Mouse (Mus musculus) stomach, embryonic 15.5 days (tissue): ENCODE data around the gene D330020A13Rik. TPM values are rescaled to one million over a fixed set of nuclear protein-coding genes. Genes with fewer than 3 reads are reported as not detected.

ENCODE experiments used
- ATAC-seq: fragments of 200-750 bp; cut with Nextera tagmentation; 2 replicates; pipeline ENCODE4 v1.8.0; 2017; ENCODE audit warnings: low read depth, moderate number of reproducible peaks, moderate TSS enrichment; ENCODE audit not compliant: insufficient read depth, low FRiP score
- H3K27ac ChIP-seq: fragments of 300-500 bp; sonication (generic); 2 replicates; pipeline ENCODE4 v1.5.1; 2015; ENCODE audit warnings: mild to moderate bottlenecking, inconsistent platforms
- H3K27me3 ChIP-seq: fragments of 300-500 bp; sonication (generic); replicated peaks from 2 replicates; pipeline ENCODE4 v1.6.1; 2015; ENCODE audit warnings: inconsistent platforms
- H3K36me3 ChIP-seq: fragments of 300-500 bp; sonication (generic); 2 replicates; pipeline ENCODE4 v1.6.1; 2015; ENCODE audit warnings: inconsistent platforms
- H3K4me1 ChIP-seq: fragments of 300-500 bp; sonication (generic); 2 replicates; pipeline ENCODE4 v1.6.1; 2015; ENCODE audit warnings: inconsistent platforms
- H3K4me2 ChIP-seq: fragments of 300-500 bp; sonication (generic); 2 replicates; pipeline ENCODE4 v1.6.1; 2015; ENCODE audit warnings: mild to moderate bottlenecking, inconsistent platforms
- H3K4me3 ChIP-seq: fragments of 300-500 bp; sonication (generic); replicated peaks from 2 replicates; pipeline ENCODE4 v1.5.1; 2015; ENCODE audit warnings: inconsistent platforms
- H3K9ac ChIP-seq: fragments of 300-500 bp; sonication (generic); 2 replicates; pipeline ENCODE4 v1.6.1; 2015; ENCODE audit warnings: inconsistent platforms
- H3K9me3 ChIP-seq: fragments of 300-500 bp; sonication (generic); 2 replicates; pipeline ENCODE4 v1.6.1; 2016; ENCODE audit warnings: inconsistent platforms
- WGBS: fragments of 180-500 bp; shearing (Covaris S2); methylation state at CpG from one replicate; pipeline ENCODE4 v1.1.7; 2015; 5-methylcytosine and 5-hydroxymethylcytosine counted together
- polyA plus RNA-seq: library from polyadenylated mRNA; unstranded; fragments of >200 nt; fragmentation: Nextera tagmentation; extraction: Ambion mirVana; gene quantifications from 2 replicates; pipeline ENCODE4 v1.2.1, GENCODE M21; 2015

The D330020A13Rik gene
- 0.21 and 0.40 TPM in 2 replicates for polyA plus RNA-seq

DNA sequence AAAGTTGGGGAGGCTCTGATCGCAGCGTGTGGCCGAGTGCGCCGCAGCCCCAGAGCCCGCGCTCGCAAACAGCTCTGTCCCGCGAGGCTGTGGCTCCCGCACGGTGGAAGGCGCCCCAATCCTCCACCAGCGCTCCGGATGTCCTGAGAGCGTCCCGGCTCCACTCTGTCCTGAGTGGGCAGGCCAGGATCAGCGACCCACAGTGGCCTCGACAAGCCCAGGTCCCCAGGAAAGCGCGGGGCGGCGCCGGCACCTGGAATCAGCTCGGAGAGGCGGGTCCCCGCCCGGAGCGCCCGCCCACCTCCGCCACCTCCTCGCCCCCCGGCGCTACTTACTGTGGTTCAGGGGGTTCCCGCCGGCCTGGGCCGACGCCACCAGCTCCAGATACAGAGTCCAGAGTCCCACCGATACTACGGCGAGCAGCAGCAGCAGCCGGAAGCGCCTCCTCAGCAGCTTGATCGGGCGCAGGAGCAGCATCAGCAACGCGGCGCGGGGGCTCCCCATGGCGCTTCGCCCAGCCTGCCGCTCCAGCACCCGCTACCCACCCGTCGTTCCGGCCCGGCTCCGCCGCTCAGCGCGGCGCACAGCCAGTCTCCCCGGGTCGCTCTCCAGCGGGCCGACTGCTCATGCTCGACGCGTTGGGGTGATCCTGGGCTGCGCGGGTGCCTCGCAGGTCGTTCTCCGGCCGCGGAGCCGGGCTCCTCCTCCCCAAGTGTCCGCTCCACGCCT lies at the start of gene D330020A13Rik, which contains the start of gene B4galnt3:
D330020A13Rik (plus strand) TSS at position 309 of the 729 bp plus-strand sequence.
B4galnt3 (minus strand) TSS at position 504 of the 729 bp plus-strand sequence.
- Histone ChIP-seq H3K9ac (peak within 1 kb of the TSS; percentile 39), H3K27ac (no peak within 1 kb of the TSS; the same call in 1 of the 2 replicates), H3K9me3 (no peaks in the 10 kb centered on the region), H3K4me2 (peak within 1 kb of the TSS; percentile 99), H3K27me3 (0 out of 2 replicates have a peak, but pooled peaks cover 5% of the 10 kb centered on the region), H3K4me1 (peaks cover 3% of the 10 kb centered on the region; the same call in 1 of the 2 replicates), H3K36me3 (no peaks in the 10 kb centered on the region), H3K4me3 (peak within 1 kb of the TSS; percentile 66)
- ATAC-seq: peak; percentile 73
- 1% methylated on average over 76 of the region's 79 CpGs for WGBS

DNA sequence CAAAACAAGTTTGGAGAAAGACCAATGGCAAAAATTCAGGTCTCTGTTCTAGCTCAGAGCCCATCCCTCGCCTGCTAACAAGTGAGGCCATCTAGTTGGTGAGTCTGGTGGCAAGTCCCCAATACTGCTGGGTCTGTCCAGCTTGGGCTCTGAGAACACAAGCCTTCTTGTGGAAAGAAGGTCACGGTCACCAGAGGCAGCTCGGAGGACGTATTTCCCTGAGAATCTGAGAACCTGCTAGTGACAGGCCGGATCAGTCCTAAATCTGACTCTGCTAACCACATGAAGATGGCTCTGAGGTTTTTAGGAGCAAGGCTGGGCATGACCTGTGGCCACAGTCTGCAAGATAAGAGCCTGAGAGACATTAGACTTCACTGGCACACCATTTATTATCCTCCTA lies 47.5 kb upstream of the D330020A13Rik start:
- WGBS: 77% methylated on average over 5 of the region's 5 CpGs
- no peak overlapping the region for H3K4me3 ChIP-seq
- H3K27ac ChIP-seq: no peak overlapping the region
- ATAC-seq: no peak
- H3K4me1 ChIP-seq: no peaks in the 10 kb centered on the region
- no peaks in the 10 kb centered on the region for H3K36me3 ChIP-seq
- no peak overlapping the region for H3K4me2 ChIP-seq
- H3K9ac ChIP-seq: no peak overlapping the region
- no peaks in the 10 kb centered on the region for H3K27me3 ChIP-seq
- no peaks in the 10 kb centered on the region for H3K9me3 ChIP-seq

DNA sequence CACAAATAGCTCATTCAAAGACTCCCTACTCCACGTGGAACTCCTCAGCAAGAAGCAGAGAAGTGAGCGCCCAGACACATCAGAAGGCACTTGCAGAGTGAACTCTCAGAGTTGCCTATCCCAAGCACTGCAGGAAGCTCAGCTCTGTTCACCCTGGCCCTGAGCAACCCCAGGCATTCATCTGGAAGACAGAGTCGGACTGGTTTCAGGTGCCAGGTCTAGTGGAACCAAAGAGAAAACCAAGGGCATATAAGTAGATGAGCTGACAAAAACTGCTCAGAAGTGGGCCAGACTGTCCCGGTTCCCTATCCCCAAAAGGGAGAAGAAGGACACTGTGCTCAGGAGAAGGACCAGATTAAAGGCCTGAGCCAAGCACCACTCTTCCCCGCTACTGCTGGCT lies 44.3 kb upstream of the D330020A13Rik start:
- no peaks in the 10 kb centered on the region for H3K27me3 ChIP-seq
- no peak for ATAC-seq
- no peak overlapping the region for H3K9ac ChIP-seq
- no peaks in the 10 kb centered on the region for H3K4me1 ChIP-seq
- H3K27ac ChIP-seq: no peak overlapping the region
- H3K36me3 ChIP-seq: no peaks in the 10 kb centered on the region
- no peaks in the 10 kb centered on the region for H3K9me3 ChIP-seq
- WGBS: 74% methylated on average over 5 of the region's 5 CpGs
- no peak overlapping the region for H3K4me3 ChIP-seq
- H3K4me2 ChIP-seq: no peak overlapping the region

DNA sequence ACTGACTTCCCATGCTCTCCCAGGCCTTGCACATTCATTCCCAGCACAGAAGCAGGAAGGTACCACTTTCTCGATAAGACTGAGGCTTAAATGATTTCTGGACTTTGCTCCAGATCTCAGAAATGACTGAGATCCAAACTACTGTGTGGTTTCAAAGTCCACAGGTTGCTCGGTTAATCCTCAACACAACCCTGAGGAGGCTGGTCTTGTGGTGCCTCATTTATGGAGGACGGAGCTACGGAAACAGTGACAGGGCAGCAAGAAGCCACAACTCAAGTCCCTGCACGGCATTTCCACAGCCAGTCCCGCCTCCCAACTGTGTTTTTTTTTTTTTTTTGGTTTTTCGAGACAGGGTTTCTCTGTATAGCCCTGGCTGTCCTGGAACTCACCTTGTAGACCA lies 43.2 kb upstream of the D330020A13Rik start:
- Histone ChIP-seq H3K27ac (no peak overlapping the region), H3K36me3 (no peaks in the 10 kb centered on the region), H3K4me2 (no peak overlapping the region), H3K4me3 (no peak overlapping the region), H3K9me3 (no peaks in the 10 kb centered on the region), H3K9ac (no peak overlapping the region), H3K27me3 (no peaks in the 10 kb centered on the region), H3K4me1 (peaks cover 2% of the 10 kb centered on the region; the same call in 1 of the 2 replicates)
- ATAC-seq: peak; percentile 43; the same call in 1 of the 2 replicates
- 66% methylated on average over 7 of the region's 7 CpGs for WGBS

DNA sequence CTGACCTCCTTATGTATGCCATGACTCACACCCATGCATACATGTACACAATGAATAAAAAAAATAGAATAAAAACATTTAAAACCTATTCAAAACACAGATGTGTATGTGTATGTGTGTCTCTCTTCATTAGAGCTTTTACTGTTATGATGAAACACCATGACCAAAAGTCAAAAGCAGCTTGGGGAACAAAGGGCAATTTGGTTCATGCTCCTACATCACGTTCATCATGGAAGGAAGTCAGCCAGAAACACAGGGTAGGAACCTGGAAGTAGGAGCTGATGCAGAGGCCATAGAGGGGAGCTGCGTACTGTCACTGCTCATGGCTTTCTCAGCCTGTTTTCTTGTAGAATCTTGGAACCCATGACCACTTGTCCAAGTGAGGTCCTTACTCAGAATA lies 41.4 kb upstream of the D330020A13Rik start:
- ATAC-seq: no peak
- Histone ChIP-seq H3K4me1 (peaks cover 2% of the 10 kb centered on the region; the same call in 1 of the 2 replicates), H3K9ac (no peak overlapping the region), H3K9me3 (no peaks in the 10 kb centered on the region), H3K27me3 (no peaks in the 10 kb centered on the region), H3K4me3 (no peak overlapping the region), H3K27ac (no peak overlapping the region), H3K36me3 (no peaks in the 10 kb centered on the region), H3K4me2 (no peak overlapping the region)
- 81% methylated on average over 2 of the region's 2 CpGs for WGBS

DNA sequence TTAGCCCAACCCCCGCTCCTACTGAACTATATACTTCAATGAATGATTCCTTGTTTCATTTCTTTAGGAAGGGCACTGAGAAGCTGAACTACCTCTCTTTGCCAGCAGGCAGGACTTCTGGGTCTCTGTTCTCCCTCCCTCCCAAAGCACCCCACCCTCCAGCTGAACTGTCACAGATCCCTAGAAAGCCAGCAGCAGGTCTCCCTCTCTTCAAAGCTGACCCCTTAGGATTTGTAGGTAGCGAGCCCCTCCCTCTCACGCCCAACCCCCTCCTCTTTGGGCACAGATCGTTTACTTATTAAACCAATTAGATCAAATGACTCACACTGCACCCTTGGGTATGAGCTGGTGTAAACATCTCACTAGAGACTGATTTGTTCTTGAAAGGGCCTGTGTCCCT lies 39.5 kb upstream of the D330020A13Rik start:
- 46% methylated on average over 4 of the region's 4 CpGs for WGBS
- H3K4me3 ChIP-seq: no peak overlapping the region
- H3K27me3 ChIP-seq: no peaks in the 10 kb centered on the region
- H3K9ac ChIP-seq: no peak overlapping the region
- 0 out of 2 replicates have a peak overlapping the region, but pooled peaks have one; percentile 26 for H3K27ac ChIP-seq
- H3K9me3 ChIP-seq: no peaks in the 10 kb centered on the region
- no peaks in the 10 kb centered on the region for H3K36me3 ChIP-seq
- no peak for ATAC-seq
- 0 out of 2 replicates have a peak overlapping the region, but pooled peaks have one; percentile 8 for H3K4me2 ChIP-seq
- H3K4me1 ChIP-seq: peaks cover 2% of the 10 kb centered on the region; the same call in 1 of the 2 replicates

DNA sequence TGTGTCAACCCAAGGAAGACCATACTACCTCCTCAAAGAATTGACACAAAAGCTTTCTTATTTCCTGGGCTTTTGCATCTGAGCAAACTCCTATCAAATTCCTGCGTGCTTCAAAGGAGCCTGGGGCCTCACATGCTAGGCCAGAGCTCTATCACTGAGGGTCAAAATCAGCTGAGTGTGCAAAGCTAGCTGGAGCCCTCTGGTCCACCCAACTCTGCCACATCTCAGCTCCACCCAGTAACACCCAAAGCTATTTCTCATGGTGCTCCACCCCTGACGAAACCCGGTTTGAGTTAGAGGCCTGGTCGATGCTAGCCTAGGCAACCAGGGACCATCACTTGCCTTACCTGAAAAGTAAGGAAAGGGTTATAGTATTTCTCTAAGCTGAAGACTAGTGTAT lies 39.0 kb upstream of the D330020A13Rik start:
- 46% methylated on average over 4 of the region's 4 CpGs for WGBS
- Histone ChIP-seq H3K4me1 (peaks cover 2% of the 10 kb centered on the region; the same call in 1 of the 2 replicates), H3K36me3 (no peaks in the 10 kb centered on the region), H3K9ac (no peak overlapping the region), H3K27me3 (no peaks in the 10 kb centered on the region), H3K27ac (0 out of 2 replicates have a peak overlapping the region, but pooled peaks have one; percentile 26), H3K4me3 (no peak overlapping the region), H3K9me3 (no peaks in the 10 kb centered on the region), H3K4me2 (0 out of 2 replicates have a peak overlapping the region, but pooled peaks have one; percentile 8)
- peak; percentile 53; the same call in 1 of the 2 replicates for ATAC-seq

GRCm38 (mm10) chr6:120255701-120256100 lies 38.5 kb upstream of the D330020A13Rik start:
- ATAC-seq: no peak
- Histone ChIP-seq H3K4me2 (no peak overlapping the region), H3K4me3 (no peak overlapping the region), H3K9me3 (no peaks in the 10 kb centered on the region), H3K4me1 (peaks cover 2% of the 10 kb centered on the region; the same call in 1 of the 2 replicates), H3K36me3 (no peaks in the 10 kb centered on the region), H3K27ac (no peak overlapping the region), H3K27me3 (no peaks in the 10 kb centered on the region), H3K9ac (no peak overlapping the region)
- 80% methylated on average over 12 of the region's 12 CpGs for WGBS

- H3K9ac ChIP-seq: no peak overlapping the region
- no peaks in the 10 kb centered on the region for H3K36me3 ChIP-seq
- ATAC-seq: no peak
- no peak overlapping the region for H3K4me3 ChIP-seq
- peaks cover 2% of the 10 kb centered on the region; the same call in 1 of the 2 replicates for H3K4me1 ChIP-seq
- no peaks in the 10 kb centered on the region for H3K9me3 ChIP-seq
- no peak overlapping the region for H3K4me2 ChIP-seq
- H3K27me3 ChIP-seq: no peaks in the 10 kb centered on the region
- no peak overlapping the region for H3K27ac ChIP-seq
- 54% methylated on average over 5 of the region's 5 CpGs for WGBS
These were observed 37.7 kb upstream of the D330020A13Rik start for GRCm38 (mm10) chr6:120256431-120256935.

- 46% methylated on average over 9 of the region's 9 CpGs for WGBS
- no peaks in the 10 kb centered on the region for H3K9me3 ChIP-seq
- H3K27ac ChIP-seq: no peak overlapping the region
- peaks cover 2% of the 10 kb centered on the region for H3K4me1 ChIP-seq
- no peak overlapping the region for H3K4me2 ChIP-seq
- H3K9ac ChIP-seq: no peak overlapping the region
- H3K36me3 ChIP-seq: no peaks in the 10 kb centered on the region
- H3K4me3 ChIP-seq: no peak overlapping the region
- ATAC-seq: no peak
- no peaks in the 10 kb centered on the region for H3K27me3 ChIP-seq
These were observed 34.7 kb upstream of the D330020A13Rik start for GRCm38 (mm10) chr6:120259481-120259880.

DNA sequence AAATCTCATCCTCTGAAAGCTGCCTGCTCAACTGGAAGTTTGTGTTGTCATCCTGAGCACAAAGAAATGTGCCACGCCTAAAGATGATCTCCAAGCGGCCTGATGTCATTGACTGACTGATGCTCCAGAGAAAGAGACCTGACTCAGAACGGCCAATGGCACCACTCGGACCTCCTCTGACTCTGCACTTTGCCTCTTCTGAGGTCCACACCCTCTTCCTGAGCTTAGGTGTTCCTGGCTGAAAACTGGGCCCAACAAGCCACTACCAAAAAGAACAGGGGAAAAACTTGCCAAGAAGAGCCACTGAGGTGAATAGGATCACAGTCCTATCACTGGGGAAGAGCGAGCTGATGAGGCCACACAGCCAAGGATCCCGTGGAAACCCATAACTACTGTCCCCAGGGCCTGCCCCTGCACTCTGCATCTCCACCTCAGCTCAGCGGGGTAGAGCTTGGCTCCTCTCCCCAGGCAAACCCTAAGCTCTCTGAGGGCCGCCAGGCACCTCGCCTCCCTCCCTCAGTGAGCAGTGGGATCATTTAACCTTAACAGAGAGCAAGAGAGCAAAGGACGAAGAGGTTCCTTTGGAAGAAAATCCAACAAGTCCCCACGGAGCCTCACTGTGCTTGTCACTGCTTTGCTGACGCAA lies 31.2 kb upstream of the D330020A13Rik start:
- Histone ChIP-seq H3K27ac (0 out of 2 replicates have a peak overlapping the region, but pooled peaks have one; percentile 16), H3K4me2 (no peak overlapping the region), H3K27me3 (no peaks in the 10 kb centered on the region), H3K36me3 (no peaks in the 10 kb centered on the region), H3K9me3 (no peaks in the 10 kb centered on the region), H3K9ac (no peak overlapping the region), H3K4me3 (no peak overlapping the region), H3K4me1 (no peaks in the 10 kb centered on the region; the same call in 1 of the 2 replicates)
- no peak for ATAC-seq
- WGBS: 65% methylated on average over 12 of the region's 12 CpGs
